Mouse (Mus musculus) liver, adult 2 months (tissue): ENCODE measurements around the gene Gm17617.

Source experiments
- CTCF ChIP-seq: fragments of 200-500 bp; IDR thresholded peaks from 2 replicates; pipeline ENCODE4 v1.5.1; 2011; ENCODE audit warnings: low read depth, low read length, control low read depth
- POLR2A ChIP-seq: fragments of 200-500 bp; IDR thresholded peaks from 2 replicates; pipeline ENCODE4 v1.6.1; 2011; ENCODE audit warnings: low read length, control low read depth; ENCODE audit not compliant: insufficient read depth; ENCODE audit errors: extremely low read depth

DNA sequence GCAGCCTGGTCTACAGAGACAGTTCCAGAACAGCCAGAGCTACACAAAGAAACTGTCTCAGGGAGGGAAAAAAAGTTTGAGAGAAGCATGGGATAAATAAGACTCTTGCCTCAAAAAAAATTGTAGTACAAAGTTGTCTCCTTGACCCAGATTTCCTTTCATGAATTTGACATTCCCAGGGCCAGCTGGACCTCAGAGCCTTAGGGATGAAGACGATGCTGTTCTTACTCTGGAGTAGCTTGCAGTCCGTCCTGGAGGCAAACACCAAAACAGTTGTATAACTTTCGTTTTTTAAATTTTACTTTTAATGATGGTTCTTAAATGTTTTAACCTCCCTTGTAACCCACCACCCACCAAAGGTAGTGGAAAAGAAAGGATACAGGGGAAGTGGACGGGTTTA is 26.2 kb downstream of the Gm17617 start:
- TF ChIP-seq CTCF, result no peak
- no peak for TF ChIP-seq POLR2A
